Mouse (Mus musculus) lung, postnatal 0 days (tissue): ENCODE results near the gene Cux1.

Experiments
- CTCF ChIP-seq: IDR thresholded peaks from 2 replicates; pipeline ENCODE4 v1.5.1; 2016; ENCODE audit warnings: antibody characterized with exemption, mild to moderate bottlenecking
- EP300 ChIP-seq: IDR thresholded peaks from 2 replicates; pipeline ENCODE4 v1.6.1; 2016; ENCODE audit warnings: antibody characterized with exemption, mild to moderate bottlenecking, control low read depth

DNA sequence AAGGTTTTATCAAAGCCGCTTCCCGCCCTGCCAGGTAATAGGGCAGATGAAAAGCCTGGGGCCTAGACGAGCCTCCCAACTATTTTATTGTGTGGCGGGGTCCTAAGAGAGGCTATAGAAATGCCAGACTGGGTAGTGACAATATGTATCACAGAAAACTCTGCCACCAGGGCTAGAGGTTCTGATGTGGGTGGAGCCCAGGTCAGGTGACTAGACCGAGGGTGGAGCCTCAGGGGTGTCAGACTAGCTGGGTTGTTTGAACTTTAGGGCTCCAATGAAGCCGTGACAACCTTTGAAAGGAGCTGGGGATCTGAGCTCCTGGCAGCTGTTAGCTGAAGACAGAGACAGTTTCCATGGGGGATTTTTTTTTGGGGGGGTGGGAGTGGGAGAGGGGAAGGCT lies 318.8 kb downstream of the Cux1 start:
- TF ChIP-seq CTCF (no peak), EP300 (no peak)
